Mouse (Mus musculus) cerebellum, adult 11-12 months (tissue): Measurements from ENCODE around the gene Znrf1.

Experiments used
- DNase-seq: peaks from one replicate; pipeline ENCODE4 v3.0.0; 2022

Znrf1 gene

GRCm38 (mm10) chr8:111535491-111535890, 406 bp upstream of the Znrf1 start:
- no peak for DNase-seq

- peak; percentile 60 for DNase-seq
Observed at GRCm38 (mm10) chr8:111536978-111537764, 1.3 kb downstream of the Znrf1 start.

GRCm38 (mm10) chr8:111537765-111538158, 1.9 kb downstream of the Znrf1 start:
- no peak for DNase-seq

GRCm38 (mm10) chr8:111538194-111538593, 2.3 kb downstream of the Znrf1 start:
- DNase-seq = peak; percentile 51

- DNase-seq = no peak
Observed at GRCm38 (mm10) chr8:111539422-111540076, 3.7 kb downstream of the Znrf1 start.

- DNase-seq = no peak
Observed at GRCm38 (mm10) chr8:111543712-111544380, 7.9 kb downstream of the Znrf1 start.

GRCm38 (mm10) chr8:111545406-111546156, 9.7 kb downstream of the Znrf1 start:
- no peak for DNase-seq

- no peak for DNase-seq
Observed at GRCm38 (mm10) chr8:111547144-111547543, 11.2 kb downstream of the Znrf1 start.

GRCm38 (mm10) chr8:111548201-111548600, 12.3 kb downstream of the Znrf1 start:
- no peak for DNase-seq

- no peak for DNase-seq
Observed at GRCm38 (mm10) chr8:111550002-111550870, 14.3 kb downstream of the Znrf1 start.

- DNase-seq = no peak
Observed at GRCm38 (mm10) chr8:111551511-111552130, 15.7 kb downstream of the Znrf1 start.

GRCm38 (mm10) chr8:111561824-111562223, 25.9 kb downstream of the Znrf1 start:
- DNase-seq = no peak

GRCm38 (mm10) chr8:111562274-111562803, 26.4 kb downstream of the Znrf1 start:
- no peak for DNase-seq

- DNase-seq = no peak
Observed at GRCm38 (mm10) chr8:111563075-111563474, 27.2 kb downstream of the Znrf1 start.

GRCm38 (mm10) chr8:111563687-111564086, 27.8 kb downstream of the Znrf1 start:
- DNase-seq = no peak

- DNase-seq = no peak
Observed at GRCm38 (mm10) chr8:111564093-111564492, 28.2 kb downstream of the Znrf1 start.

GRCm38 (mm10) chr8:111565784-111566191, 29.9 kb downstream of the Znrf1 start:
- DNase-seq = no peak

GRCm38 (mm10) chr8:111566326-111566725, 30.4 kb downstream of the Znrf1 start:
- no peak for DNase-seq

- DNase-seq = peak; percentile 61
Observed at GRCm38 (mm10) chr8:111567571-111567970, 31.7 kb downstream of the Znrf1 start.

- no peak for DNase-seq
Observed at GRCm38 (mm10) chr8:111568029-111568428, 32.1 kb downstream of the Znrf1 start.

GRCm38 (mm10) chr8:111569926-111570325, 34.0 kb downstream of the Znrf1 start:
- no peak for DNase-seq
